Mouse (Mus musculus): ENCODE data around the gene Ccdc82. TPM values are rescaled to one million over a fixed set of nuclear protein-coding genes. Genes with fewer than 3 reads are reported as not detected.
A peak's percentile ranks its signal among the peaks of the same experiment; 100 is the strongest.

Ccdc82 gene
- total RNA-seq (2021), result 10 to 100 TPM; 13.2 to 18.1 TPM

DNA sequence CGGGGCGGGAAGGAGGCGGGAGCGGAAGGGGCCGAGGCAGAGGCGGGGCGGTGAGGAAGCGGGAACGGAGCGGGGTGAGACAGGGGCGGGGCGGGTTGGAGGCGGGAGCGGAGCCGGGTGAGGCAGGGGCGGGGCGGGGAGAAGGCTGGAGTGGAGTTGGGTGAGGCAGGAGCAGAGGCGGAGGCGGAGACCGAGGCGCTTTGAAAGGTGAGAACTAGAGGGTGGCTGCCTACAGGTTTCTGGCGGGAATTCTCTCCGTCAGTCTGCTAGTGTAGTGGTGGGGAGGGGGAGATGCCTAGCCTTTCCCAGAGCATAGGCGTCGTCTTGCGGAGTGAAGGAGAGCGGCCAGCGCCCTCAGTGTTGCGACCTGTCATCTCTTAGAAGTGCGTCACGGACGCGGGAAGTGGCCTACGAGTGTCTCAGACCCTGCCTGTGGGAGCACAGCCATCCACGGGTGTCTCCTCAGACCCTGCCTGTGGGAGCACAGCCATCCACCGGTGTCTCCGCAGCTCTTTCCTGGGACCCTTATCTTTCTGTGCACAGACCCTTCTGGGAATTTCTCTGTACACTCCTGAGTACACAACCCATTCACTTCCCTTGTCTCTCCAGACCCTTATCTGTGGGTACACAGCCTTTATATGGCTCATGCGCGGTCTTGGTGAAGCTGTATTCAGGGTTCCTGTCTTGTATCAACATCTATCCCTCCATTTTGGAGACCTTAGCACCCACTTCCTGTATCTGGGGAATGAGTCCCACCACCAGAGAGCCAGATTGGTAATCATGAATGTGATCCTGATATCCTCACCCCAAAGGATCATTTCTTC is at the start of gene Ccdc82:
Gene Ccdc82 (plus strand): TSS at position 141 of the 824 bp plus-strand sequence.
- intact Hi-C loops (cut with DNase I), result loop anchor here (2.0 kb wide), 1 partner anchor 50 kb away; the partner anchor contains the start of gene Maml2
- peak; percentile 73 to 74 for DNase-seq (ENCODE audit: low spot score in 2 of 2)

DNA sequence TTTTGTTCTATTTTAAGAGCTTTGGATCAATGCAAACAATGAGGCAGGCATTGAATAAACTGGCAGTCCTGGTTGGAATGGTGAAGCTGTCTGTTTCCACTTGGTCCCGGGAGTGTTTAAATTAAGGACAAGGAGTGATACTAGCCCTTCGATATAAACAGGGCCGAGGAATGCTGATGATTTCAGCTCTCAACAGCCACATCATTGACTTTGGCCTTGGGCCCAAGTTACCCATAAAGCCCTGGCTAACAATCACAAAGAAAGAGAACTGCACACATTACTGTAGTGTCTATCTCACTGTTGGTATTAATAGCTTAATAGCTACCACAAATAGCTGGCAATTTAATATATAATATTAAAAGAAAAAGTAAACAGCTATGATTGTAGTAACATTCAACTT is 46.7 kb upstream of the Ccdc82 start:
- intact Hi-C loops (cut with DNase I), result no loop called here
- DNase-seq (ENCODE audit: low spot score in 2 of 2), result no peak

DNA sequence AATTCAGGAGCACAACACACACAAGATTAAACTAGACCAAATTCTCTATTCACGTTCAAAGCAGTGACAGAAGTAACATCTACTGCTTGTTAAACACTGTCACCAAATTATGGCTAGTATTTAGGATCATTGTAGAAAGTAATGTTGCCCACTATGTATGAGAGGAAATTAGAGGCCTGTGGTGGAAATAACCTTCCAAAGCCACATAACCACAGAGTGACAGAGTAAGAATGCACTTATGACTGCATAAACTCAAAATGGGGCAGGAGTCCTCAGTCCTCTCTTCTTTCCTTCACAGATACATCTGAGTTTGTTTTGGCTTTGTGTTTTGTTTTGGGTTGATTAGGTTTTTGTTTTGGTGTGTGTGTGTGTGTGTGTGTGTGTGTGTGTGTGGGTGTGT is 43.6 kb upstream of the Ccdc82 start:
- no peak for DNase-seq (ENCODE audit: low spot score in 2 of 2)
- intact Hi-C loops (cut with DNase I), result no loop called here

DNA sequence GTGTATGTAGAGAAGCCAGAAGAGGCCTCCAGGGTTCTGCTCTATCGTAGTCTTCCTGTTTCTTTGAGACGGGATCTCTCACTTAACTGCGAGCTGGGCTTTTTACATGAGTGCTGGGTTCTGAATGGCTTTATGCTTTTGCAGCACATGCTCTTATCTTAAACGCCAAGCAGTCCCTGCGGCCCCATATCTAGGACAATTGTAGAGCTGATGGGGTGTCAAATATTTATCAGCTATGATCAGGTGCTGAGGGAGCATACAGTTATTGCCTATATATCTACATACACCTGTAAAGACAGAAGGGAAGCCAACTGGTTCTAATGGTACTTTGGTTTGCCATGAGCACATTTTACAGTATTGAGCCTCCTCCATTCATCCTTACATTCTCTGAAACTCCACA is 43.1 kb upstream of the Ccdc82 start:
- intact Hi-C loops (cut with DNase I), result no loop called here
- no peak for DNase-seq (ENCODE audit: low spot score in 2 of 2)

DNA sequence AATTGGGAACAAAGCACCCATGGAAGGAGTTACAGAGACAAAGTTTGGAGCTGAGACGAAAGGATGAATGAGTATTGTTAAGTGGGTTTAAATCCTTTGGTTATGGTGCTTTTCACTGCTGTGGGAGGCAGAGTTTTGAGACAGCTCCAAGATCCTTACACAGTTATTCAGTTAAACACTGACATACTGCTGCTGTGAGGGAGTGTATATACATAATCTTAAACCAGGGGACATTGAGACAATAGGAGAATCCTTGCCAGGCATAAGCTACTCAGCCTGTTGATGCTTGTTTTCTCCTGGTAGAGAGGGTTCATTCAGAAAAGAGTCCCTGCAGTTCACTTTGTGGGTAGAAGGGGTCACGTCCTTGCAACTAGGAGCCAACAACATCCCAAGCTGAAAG is 40.4 kb upstream of the Ccdc82 start:
- no peak for DNase-seq (ENCODE audit: low spot score in 2 of 2)
- intact Hi-C loops (cut with DNase I), result no loop called here

DNA sequence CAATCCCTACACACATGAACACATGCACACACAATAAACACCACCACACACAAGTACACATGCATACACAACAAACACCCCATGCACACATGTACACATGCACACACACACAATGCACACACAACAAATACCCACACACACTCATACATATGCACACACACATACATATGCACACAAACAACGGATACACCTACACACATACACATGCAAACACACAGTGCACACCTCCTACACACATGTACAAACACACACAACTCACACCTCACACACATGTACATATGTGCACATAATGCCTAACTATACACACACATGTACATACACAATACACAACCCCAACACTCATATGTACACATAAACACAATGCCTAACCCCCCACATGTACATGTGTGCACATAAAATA is 20.9 kb upstream of the Ccdc82 start:
- intact Hi-C loops (cut with DNase I), result no loop called here
- no peak for DNase-seq (ENCODE audit: low spot score in 2 of 2)

DNA sequence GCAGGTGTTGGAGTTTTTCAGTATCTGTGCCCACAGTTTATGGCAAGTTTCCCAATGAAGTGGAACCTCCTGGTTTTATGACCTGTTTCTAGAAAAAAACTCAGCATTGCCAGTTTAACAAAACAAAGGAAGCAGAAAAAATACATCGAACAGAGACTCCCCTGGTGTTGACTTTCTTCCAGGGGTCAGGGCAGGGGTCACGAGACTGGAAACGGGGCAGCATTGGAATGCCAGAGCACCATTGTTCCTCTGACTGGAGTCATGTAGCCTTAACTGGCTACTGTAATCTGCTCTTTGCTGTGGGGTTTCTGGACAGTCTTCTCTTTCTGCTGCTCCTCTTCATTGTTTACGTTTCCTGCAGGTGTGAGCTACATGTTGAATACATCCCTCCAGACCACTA is 16.2 kb upstream of the Ccdc82 start:
- no peak for DNase-seq (ENCODE audit: low spot score in 2 of 2)
- intact Hi-C loops (cut with DNase I), result loop anchor here (10.0 kb wide), 1 partner anchor 594 kb away; the partner anchor contains the start of genes Cep57 and Fam76b

DNA sequence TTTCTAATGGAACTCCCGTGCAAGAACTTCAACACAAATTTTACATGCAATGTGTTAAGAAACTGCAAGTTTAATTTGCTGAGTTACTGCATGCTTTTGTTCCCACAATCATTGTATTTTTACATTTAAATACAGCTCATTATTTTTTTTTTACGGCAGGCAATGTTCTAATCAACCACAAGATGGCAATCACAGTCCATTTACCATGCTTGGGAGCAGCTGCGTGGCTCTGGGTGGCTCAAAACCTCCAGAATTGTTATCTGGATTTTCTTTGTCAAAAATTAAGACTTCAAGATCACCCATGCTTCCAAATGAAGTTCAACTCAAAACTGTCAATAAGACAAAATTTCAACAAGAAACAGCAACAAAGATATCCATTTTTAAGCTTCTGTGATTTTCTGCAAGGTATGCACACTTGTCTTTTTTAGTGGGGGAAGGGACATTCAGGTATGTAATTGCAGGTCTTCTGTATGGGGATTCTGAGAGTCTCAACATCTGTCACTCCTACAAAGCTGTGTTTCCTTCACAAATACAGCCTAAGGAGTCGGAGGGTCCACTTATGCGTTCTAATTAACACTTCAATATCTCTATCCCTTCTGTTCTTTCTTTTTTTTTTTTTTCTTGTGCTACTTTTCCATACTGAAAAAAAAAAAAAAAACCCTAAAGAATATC is 15.1 kb upstream of the Ccdc82 start:
- intact Hi-C loops (cut with DNase I), result loop anchor here (2.0 to 10.0 kb wide), 2 partner anchors 485 to 593 kb away; partner anchors contain the start of genes Cep57 and Fam76b
- no peak for DNase-seq (ENCODE audit: low spot score in 2 of 2)

DNA sequence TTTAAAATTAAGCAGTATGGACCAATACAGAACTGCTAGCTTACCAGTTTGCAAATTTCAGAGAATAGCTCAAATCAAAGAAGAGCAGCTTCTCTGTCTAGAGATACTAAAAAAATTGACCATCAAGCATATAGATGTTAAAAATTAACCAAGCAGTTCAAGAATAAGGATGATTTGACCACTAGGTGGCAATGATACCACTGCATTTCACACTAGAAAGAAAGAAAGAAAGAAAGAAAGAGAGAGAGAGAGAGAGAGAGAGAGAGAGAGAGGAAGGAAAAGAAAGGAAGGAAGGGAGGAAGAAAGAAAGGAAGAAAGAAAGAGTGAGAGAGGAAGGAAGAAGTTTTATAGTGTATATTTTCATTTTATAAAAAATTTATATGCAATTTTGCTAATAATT is 4.4 kb upstream of the Ccdc82 start:
- intact Hi-C loops (cut with DNase I), result loop anchor here (2.0 kb wide), 1 partner anchor 410 kb away; no protein-coding TSS in a partner anchor
- no peak for DNase-seq (ENCODE audit: low spot score in 2 of 2)

DNA sequence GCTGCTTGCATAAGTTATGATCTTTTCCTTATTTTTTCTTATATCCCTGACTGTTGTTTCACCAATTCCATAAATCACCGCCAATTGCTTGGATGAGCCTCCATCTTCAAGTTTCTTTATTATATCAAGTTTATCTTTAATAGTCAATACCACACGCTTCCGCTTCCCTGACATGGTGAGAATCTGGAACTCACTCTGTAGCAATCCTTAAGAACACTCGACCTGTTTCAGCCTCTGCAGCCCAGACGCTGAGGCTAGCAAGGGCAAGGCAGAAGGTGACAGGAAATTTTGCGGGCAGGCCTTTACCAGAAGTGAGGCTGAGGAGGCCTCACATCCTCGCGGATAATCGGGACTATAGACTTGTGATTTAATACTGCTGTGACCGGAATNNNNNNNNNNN is 1.3 kb upstream of the Ccdc82 start, which contains the start of gene Jrkl:
Gene Jrkl (minus strand): TSS at position 349 of the 400 bp plus-strand sequence.
- peak; percentile 22 to 23 for DNase-seq (ENCODE audit: low spot score in 2 of 2)
- intact Hi-C loops (cut with DNase I), result loop anchor here (2.0 kb wide), 1 partner anchor 471 kb away; no protein-coding TSS in a partner anchor

DNA sequence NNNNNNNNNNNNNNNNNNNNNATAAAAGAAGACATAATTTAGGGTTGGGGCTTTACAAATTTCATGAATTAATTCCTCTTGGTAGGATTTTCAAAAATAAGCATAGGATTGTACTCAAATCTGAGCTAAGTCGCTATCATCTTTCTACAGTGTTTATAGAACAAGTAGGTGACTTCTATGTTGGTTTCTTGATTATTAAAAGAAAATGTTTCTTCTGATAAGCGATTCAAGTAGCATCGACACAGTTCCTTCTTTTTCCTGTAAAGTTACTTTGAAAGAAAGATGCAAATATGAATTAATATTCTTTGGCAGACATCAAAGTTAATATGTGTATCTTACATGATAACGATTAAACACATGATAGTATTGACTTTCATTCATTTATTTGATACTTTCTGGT is 1.3 kb downstream of the Ccdc82 start:
- intact Hi-C loops (cut with DNase I), result no loop called here
- no peak for DNase-seq (ENCODE audit: low spot score in 2 of 2)

DNA sequence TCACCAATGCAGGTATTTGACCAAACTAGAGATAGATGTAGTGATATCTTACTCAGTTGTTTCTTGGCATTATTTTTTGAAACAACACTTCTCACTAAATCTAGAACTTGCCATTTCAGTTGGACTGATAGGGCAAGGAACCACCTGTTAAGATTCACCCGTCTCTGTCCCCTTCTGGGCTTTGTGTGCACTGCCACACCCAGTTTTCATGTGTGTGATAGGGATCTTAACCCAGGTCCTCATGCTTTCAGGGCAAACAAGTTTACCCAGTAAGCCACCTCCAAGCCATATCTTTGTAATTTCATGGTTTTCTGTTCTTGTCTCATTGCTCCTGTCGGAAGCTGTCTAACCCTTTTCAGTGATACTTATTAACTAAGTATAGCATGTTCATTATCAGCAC is 4.5 kb downstream of the Ccdc82 start:
- intact Hi-C loops (cut with DNase I), result no loop called here

DNA sequence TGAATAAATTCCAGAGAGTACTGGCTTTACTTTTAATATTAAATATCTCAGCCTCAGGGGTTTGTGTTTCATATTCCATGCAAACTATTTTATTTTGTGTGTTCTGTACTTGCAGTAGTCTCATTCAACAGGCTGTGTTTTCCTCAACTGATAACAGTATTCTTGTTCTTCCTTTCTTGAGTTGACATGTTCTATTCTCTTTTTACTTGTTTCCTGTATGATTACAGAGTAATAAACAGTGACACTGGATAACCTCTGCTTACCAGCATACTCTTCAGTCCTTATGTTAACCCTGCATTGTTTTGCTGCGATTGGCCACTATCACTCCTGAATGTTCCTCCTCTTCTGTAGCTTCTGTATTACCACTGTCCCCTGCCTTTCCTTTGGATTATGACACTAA is 10.0 kb downstream of the Ccdc82 start:
- DNase-seq (ENCODE audit: low spot score in 2 of 2), result no peak
- intact Hi-C loops (cut with DNase I), result no loop called here

More for the DNA sequence above, 4.5 kb downstream of the Ccdc82 start:
- no peak for DNase-seq (ENCODE audit: low spot score in 2 of 2)

DNA sequence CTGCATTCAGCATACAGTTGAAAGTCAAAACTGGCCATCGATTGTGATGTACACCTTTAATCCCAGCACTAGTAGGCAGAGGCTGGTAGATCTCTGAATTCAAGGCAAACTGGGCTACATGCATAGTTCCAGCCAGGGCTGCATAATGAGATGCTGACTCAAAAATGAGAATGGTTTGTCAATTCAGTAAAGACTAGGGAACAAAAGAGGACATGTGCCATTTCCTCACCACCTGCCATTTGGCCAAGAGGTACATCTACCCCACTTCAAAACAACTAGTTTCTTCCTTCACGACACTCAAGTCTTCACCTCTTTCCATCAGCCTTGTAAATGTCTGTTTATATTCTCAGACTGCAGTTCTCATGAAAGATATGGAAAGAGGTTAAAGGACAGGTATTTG is 11.4 kb downstream of the Ccdc82 start:
- intact Hi-C loops (cut with DNase I), result no loop called here
- no peak for DNase-seq (ENCODE audit: low spot score in 2 of 2)

DNA sequence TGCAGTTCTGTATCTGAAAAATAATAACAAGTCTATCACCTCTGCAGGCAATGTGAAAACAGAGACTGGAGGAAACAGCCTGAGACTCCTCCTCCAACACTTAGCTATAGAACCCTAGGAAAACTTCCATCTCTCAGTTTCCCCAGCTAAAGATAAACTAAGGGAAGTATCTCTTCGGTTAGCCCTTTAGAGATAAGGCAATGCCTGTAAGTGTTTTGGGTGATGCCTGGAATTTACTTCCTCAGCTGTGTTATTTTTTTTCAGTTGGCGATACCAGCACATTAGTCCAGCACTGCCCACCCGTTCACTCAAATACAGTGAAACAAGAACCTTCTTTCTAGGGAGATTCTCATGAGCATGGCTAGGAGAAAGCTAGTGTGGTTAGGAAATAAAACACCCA is 14.2 kb downstream of the Ccdc82 start:
- intact Hi-C loops (cut with DNase I), result no loop called here
- DNase-seq (ENCODE audit: low spot score in 2 of 2), result no peak

DNA sequence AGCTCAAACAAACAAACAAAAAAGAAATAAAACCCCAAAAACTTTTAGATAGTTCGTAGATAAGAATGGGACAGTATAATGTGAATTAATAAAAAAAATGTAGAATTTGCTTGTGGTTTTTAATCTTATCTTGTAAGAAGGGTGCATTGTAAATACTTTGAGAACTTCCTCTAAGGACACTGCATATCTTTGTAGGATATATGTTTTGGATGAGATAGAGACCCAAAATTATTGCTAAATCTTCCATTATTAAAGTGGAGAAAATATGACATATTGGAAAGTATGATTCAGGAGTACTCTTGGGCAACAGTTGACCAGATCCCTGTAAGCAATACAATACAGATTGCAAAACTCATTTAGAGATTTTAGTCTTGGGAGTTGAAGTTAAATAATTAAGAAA is 26.5 kb downstream of the Ccdc82 start:
- intact Hi-C loops (cut with DNase I), result no loop called here
- DNase-seq (ENCODE audit: low spot score in 2 of 2), result no peak

DNA sequence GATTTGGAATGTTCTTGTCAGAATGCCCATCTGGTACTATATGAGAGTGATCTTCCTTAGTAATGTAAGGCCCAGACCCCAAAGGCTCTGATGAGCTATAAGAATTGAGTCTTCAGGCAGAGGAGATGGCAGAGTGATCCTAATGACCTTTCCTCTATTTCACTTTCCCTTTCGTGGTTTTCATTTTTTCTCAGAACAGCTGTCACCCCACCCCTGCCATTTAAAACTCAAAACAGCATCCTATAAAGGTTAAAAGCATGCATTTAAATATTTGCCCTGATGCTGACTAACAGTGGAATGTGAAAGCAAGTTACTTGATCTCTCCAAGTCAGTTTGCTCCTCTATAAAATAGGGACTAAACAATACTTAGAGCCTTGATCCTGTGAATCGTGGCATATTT is 40.7 kb downstream of the Ccdc82 start:
- no peak for DNase-seq (ENCODE audit: low spot score in 2 of 2)
- intact Hi-C loops (cut with DNase I), result no loop called here

DNA sequence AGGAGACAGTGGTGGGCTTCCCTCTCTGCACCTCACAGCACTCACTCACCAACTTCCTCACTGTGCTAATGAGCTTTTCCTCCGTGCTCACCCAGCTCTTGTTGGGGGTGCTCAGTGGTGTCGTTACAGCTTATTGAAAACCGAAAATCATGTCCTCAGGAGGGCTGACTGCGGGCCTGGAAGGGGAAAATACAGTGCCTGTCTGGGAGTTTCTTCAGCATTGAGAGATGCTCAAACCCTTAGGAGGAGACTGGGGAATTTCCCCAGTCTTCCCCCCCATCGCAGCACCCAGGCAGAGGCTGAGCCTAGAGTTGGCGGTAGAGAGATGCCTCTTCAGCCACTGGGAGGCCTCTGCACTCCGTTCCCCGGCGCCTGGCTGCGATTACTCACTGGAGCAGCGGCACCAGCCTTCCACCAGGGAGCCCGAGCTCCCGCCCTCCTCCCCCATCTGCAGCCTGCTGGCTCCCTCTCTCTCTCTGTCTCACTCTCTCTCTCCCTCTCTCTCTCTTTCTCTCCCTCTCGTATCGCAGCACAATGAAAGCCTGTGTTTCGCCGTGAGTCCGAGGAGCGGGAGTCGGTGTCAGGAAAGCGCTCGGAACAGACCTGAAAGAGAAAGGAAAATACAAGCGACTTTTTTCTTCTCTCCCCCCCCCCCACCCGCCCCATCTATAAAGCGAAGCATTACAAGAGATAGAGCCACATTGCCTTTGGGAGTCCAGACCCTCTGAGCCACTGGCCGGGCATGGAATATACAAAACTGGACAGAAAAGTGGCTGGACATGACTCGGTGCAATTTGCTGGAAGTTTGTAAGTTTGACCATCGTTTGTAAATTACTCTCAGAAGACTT is 49.7 kb downstream of the Ccdc82 start:
- intact Hi-C loops (cut with DNase I), result loop anchor here (2.0 kb wide), 2 partner anchors 50 to 356 kb away; partner anchors contain the start of gene Ccdc82
- peak; percentile 85 for DNase-seq (ENCODE audit: low spot score in 2 of 2)

DNA sequence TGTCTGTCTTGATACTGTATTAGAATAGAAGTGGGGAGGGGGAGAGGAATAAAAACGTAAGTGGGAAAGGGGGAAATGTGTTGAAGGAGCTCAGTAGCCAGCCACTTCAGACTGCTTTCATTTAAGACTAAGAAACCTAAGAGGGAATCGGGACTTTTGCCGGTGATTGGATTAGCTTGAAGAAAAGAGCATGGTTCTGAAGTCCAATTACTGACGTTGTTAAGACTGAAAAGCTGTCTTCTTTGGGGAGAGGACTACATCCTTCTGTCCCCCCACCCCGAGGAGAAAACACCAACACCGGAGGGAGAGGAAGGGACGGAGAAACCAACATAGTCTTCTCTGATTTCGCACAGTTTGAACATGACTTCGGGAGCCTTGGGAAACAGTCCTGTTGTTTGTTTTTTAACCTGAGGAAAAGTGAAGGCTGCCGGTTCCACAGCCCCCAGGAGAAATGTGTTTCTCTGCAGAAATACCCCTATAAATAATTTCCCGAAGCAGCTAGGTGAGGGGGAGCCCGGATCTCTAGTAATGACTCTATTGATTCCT is 50.4 kb downstream of the Ccdc82 start:
- intact Hi-C loops (cut with DNase I), result loop anchor here (2.0 kb wide), 2 partner anchors 50 to 356 kb away; partner anchors contain the start of gene Ccdc82

More for the DNA sequence above, 50.4 kb downstream of the Ccdc82 start:
- DNase-seq (ENCODE audit: low spot score in 2 of 2), result no peak
